Mouse (Mus musculus) megakaryocyte, embryonic 14.5 days (primary cell): ENCODE results near the gene Gls2.

Experiments used
- FLI1 ChIP-seq: IDR thresholded peaks from 2 replicates; pipeline ENCODE4 v1.6.1; 2012; ENCODE audit warnings: low read length, inconsistent platforms, mixed read lengths
- GATA1 ChIP-seq: IDR thresholded peaks from 3 replicates; pipeline ENCODE4 v1.6.1; 2012; ENCODE audit warnings: mixed read lengths, low read length, inconsistent platforms, borderline replicate concordance

DNA sequence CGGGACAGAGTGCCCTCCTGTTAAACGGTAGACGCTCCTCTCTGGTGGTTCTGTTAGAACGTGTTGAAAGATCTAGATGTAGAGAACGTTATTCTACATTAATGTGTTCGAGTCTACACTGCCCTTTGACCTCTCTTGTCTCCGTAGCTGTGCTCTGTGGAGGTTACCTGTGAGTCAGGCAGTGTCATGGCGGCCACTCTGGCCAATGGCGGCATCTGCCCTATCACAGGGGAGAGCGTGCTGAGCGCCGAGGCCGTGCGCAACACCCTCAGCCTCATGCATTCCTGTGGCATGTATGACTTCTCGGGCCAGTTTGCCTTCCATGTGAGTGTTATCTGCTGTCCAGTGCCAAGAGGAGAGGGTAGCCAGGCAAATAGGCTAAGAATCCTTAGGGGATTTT, 10.7 kb downstream of the Gls2 start:
- TF ChIP-seq FLI1: no peak
- no peak for TF ChIP-seq GATA1
